Mouse (Mus musculus) bone marrow, adult 2 months (tissue): ENCODE measurements around the gene Gm5346. TPM values are rescaled to one million over a fixed set of nuclear protein-coding genes. Genes with fewer than 3 reads are reported as not detected.
"Not testable (repeated sequence)": the region's sequence is repeated elsewhere in the genome, so short reads cannot be mapped to it uniquely, and the experiment has no call there.

Source experiments
- H3K27ac ChIP-seq: fragments of 200-500 bp; 2 replicates; pipeline ENCODE4 v1.5.1; 2012; ENCODE audit warnings: low read depth, mild to moderate bottlenecking, control low read depth, inconsistent platforms, low read length; ENCODE audit not compliant: control insufficient read depth, poor library complexity, insufficient read depth
- H3K4me1 ChIP-seq: fragments of 200-500 bp; 2 replicates; pipeline ENCODE4 v1.6.1; 2011; ENCODE audit warnings: low read length; ENCODE audit not compliant: control insufficient read depth, insufficient read depth
- H3K4me3 ChIP-seq: fragments of 200-500 bp; replicated peaks from 2 replicates; pipeline ENCODE3; 2011; ENCODE audit warnings: mild to moderate bottlenecking, low read depth, low read length, control low read depth; ENCODE audit not compliant: control insufficient read depth
- CTCF ChIP-seq: fragments of 200-500 bp; IDR thresholded peaks from 2 replicates; pipeline ENCODE4 v1.5.1; 2011; ENCODE audit warnings: low read length, control low read depth; ENCODE audit not compliant: control insufficient read depth, insufficient read depth
- POLR2A ChIP-seq: fragments of 200-500 bp; IDR thresholded peaks from 2 replicates; pipeline ENCODE4 v1.6.1; 2011; ENCODE audit warnings: low read depth, mild to moderate bottlenecking, control low read depth, low read length, borderline replicate concordance; ENCODE audit not compliant: control insufficient read depth
- WGBS: fragments of 180-500 bp; shearing (Covaris S2); methylation state at CpG from one replicate; pipeline ENCODE4 v1.1.7; 2018; 5-methylcytosine and 5-hydroxymethylcytosine counted together
- polyA plus RNA-seq: library from polyadenylated mRNA; stranded (reverse); fragments of >200 nt; gene quantifications from 2 replicates; pipeline ENCODE4 v1.2.4, GENCODE M21; 2011; ENCODE audit warnings: low replicate concordance; ENCODE audit not compliant: missing spikeins, insufficient read depth, insufficient read length

The Gm5346 gene
- polyA plus RNA-seq = not detected in 2 replicates

DNA sequence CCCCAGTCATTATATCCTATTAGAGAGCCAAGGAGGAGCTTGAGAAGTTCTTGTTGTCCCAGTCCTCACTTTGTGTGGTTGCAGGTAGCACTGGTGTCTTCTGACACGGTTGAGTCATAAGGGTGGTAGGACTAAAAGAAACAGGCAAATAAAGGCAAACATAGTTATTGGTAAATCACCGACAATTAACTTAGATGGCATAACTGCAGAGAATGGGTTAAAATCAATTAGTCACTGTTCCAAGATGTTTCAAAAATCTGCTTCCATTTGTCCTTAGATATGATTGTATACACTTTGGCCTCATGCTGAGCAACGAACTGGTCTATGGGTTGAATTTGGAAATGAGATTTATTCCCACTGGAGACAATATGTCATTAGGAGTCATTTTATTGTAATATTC, at the start of gene Gm5346:
Gene Gm5346, minus strand, starts transcription at position 101 of the 400 bp plus-strand sequence.
- Histone ChIP-seq H3K4me1 (no peaks in the 10 kb centered on the region), H3K27ac (no peak within 1 kb of the TSS), H3K4me3 (no peak within 1 kb of the TSS)
- 70% methylated on average over 3 of the region's 3 CpGs for WGBS
- TF ChIP-seq POLR2A (no peak), CTCF (no peak)

GRCm38 (mm10) chr8:43616046-43616445, 11.0 kb downstream of the Gm5346 start:
- WGBS = 73% methylated on average over 1 of the region's 1 CpGs
- no peak for TF ChIP-seq POLR2A
- no peak for TF ChIP-seq CTCF

DNA sequence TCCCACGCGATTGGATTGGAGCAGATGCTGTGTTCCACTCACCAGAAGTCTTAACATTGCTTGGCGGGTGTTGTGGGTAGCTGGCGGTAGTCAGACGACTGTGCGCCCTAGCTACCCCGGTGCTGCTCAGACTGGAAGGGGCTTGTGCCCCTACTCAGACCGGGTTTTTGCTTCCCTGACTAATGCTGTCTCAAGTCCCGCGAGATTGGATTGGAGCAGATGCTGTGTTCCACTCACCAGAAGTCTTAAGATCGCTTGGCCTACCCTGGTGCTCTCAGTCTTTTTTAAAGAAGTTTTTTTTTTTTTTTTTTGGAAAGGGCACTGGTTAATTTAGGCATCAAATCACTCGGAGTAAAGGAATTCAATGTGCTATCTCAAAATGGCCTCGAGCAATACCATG, 23.4 kb downstream of the Gm5346 start:
- not testable (repeated sequence) for H3K4me3 ChIP-seq, H3K27ac ChIP-seq, H3K4me1 ChIP-seq
- 74% methylated on average over 13 of the region's 13 CpGs for WGBS

More at GRCm38 (mm10) chr8:43616046-43616445, 11.0 kb downstream of the Gm5346 start:
- Histone ChIP-seq H3K27ac (no peak overlapping the region), H3K4me3 (no peak overlapping the region), H3K4me1 (no peaks in the 10 kb centered on the region)

DNA sequence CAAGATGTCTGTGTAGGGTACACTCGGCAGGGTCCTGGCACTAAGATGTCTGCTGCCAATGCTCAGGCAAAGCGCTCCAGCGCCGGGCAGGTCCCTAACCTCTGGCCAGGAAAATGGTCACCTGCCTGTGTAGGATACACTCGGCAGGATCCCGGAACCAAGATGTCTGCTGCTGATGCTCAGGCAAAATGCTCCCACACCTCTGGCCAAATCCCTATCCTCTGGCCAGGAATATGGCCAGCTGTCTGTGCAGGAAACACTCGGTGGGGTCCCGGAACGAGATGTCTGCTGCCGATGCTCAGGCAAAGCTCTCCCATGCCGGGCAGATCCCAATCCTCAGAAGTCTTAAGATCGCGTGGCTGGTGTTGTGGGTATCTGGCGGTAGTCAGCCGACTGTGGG, 23.9 kb downstream of the Gm5346 start:
- 81% methylated on average over 15 of the region's 15 CpGs for WGBS
- not testable (repeated sequence) for H3K27ac ChIP-seq, H3K4me3 ChIP-seq, H3K4me1 ChIP-seq

GRCm38 (mm10) chr8:43576607-43577006, 50.5 kb downstream of the Gm5346 start, which contains the start of gene Adam26a:
Gene Adam26a (minus strand): TSS chr8:43576707.
- not testable (repeated sequence) for H3K27ac ChIP-seq, H3K4me3 ChIP-seq, H3K4me1 ChIP-seq
- 81% methylated on average over 2 of the region's 2 CpGs for WGBS

Other genes with a start within 250 kb of the Gm5346 start
- gene Adam26b, start 99.2 kb downstream of the Gm5346 start, polyA plus RNA-seq = not detected in 2 replicates
- gene Adam26a, start 50.6 kb downstream of the Gm5346 start, polyA plus RNA-seq = not detected in 2 replicates
- not detected in 2 replicates for gene Adam34, start 82.8 kb upstream of the Gm5346 start, polyA plus RNA-seq